Mouse (Mus musculus) cerebellum, adult 2 months (tissue): ENCODE results near the gene Ndufa7. TPM values are rescaled to one million over a fixed set of nuclear protein-coding genes. Genes with fewer than 3 reads are reported as not detected.

Experiments used
- DNase-seq, 2 experiments: peaks; one replicate each; pipeline ENCODE4 v3.0.0; 2021
- H3K27ac ChIP-seq: fragments of 200-500 bp; 2 replicates; pipeline ENCODE4 v1.5.1; 2012; ENCODE audit warnings: low read length, control low read depth, inconsistent platforms; ENCODE audit not compliant: insufficient read depth
- H3K27me3 ChIP-seq: fragments of 200-500 bp; 2 replicates; pipeline ENCODE4 v1.6.1; 2012; ENCODE audit warnings: inconsistent platforms, mild to moderate bottlenecking, low read length, moderate library complexity; ENCODE audit not compliant: control insufficient read depth, insufficient read depth
- H3K4me1 ChIP-seq: fragments of 200-500 bp; 2 replicates; pipeline ENCODE4 v1.6.1; 2011; ENCODE audit warnings: low read length; ENCODE audit not compliant: control insufficient read depth, insufficient read depth
- H3K4me3 ChIP-seq: fragments of 200-500 bp; replicated peaks from 2 replicates; pipeline ENCODE3; 2011; ENCODE audit warnings: mild to moderate bottlenecking, low read depth, low read length, control low read depth; ENCODE audit not compliant: insufficient read depth
- CTCF ChIP-seq: fragments of 200-500 bp; IDR thresholded peaks from 2 replicates; pipeline ENCODE4 v1.5.1; 2011; ENCODE audit warnings: low read depth, mild to moderate bottlenecking, control low read depth, low read length, moderate library complexity, borderline replicate concordance; ENCODE audit not compliant: insufficient read depth
- POLR2A ChIP-seq: fragments of 200-500 bp; IDR thresholded peaks from 2 replicates; pipeline ENCODE4 v1.6.1; 2011; ENCODE audit warnings: low read length, control low read depth, borderline replicate concordance; ENCODE audit not compliant: insufficient read depth
- WGBS: fragments of 180-500 bp; shearing (Covaris S2); methylation state at CpG from one replicate; pipeline ENCODE4 v1.1.7; 2018; 5-methylcytosine and 5-hydroxymethylcytosine counted together
- polyA plus RNA-seq: library from polyadenylated mRNA; depleted of rRNA; stranded (reverse); fragments of >200 nt; gene quantifications from 2 replicates; pipeline ENCODE4 v1.2.3, GENCODE M21; 2012

The Ndufa7 gene
- polyA plus RNA-seq, 1 experiment = 341 TPM

DNA sequence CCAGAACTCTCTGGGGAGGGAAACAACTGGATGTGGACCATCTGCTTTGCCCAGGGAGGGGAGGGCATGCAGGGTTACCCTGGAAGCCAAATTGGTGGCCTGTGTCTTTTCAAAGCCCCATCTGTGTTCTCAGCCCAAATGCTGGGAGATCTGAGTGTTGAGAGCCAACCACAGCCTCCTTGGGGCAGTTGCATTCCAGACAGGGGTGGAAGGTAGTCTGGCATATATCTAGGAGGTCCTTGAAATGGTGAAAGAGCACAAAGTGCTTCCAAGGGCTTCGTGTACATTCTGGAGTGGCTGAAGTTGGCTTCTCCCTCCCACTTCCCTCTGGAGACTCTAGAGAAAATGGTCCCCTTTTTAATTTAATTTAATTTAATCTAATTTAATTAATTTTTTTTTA lies 19.6 kb upstream of the Ndufa7 start:
- DNase-seq = no peak
- 26% methylated on average over 1 of the region's 1 CpGs for WGBS
- H3K4me1 ChIP-seq = no peaks in the 10 kb centered on the region
- H3K4me3 ChIP-seq = no peak overlapping the region
- TF ChIP-seq POLR2A (no peak), CTCF (no peak)
- no peak overlapping the region for H3K27ac ChIP-seq
- H3K27me3 ChIP-seq = no peaks in the 10 kb centered on the region; the same call in 1 of the 2 replicates

DNA sequence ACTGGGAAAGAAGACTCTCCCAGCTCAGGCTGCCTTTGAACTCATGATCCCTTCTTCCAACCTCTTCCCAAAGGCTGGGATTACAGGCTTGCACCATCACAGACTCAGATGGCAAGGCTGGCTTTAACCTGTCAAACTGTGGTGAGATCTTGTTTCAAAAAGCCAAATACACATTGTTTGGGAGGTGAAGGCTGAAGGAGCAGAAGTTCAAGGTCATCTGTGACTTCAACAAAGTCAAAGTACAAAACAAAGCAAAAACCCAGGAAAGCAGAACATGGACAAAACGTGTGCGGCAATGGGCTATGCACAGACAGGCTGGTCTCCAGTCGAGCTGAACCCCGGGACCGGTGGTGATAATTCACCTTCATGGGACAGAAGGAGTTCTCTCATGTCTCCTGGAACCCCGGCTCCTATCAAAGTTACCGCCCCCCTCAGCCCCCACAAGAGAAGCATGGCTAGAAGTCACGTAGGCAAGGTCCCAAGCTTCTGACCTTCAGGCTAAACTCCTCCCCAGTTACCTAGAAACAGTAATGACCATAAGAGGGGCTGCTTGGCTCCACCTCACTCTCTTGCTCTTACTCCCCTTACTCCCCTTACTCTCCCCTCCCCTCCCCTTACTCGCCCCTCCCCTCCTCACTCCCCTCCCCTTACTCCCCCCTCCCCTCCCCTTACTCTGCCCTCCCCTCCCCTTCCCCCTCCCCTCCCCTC lies 17.0 kb upstream of the Ndufa7 start:
- no peak overlapping the region for H3K4me3 ChIP-seq

DNA sequence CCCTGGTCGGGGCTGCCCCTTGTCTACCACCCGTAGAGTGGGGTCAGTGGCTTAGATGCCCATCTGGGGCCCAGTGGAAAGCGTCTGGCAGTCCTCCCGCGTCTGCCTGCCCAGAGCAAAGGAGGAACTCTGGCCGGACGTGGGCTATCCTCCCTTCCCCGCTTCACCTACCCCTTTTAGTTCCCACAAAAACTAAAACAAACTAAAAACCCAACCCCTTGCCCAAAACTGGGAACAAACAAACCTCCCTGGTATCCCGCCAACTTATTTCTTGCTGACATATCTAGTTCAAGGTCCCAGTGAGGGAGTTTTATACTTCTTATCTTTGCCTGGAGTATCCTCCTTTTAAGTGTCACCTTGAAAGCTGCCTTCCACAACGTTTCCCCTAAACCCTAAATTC lies 16.2 kb upstream of the Ndufa7 start:
- H3K4me3 ChIP-seq = no peak overlapping the region
- H3K27ac ChIP-seq = no peak overlapping the region
- no peaks in the 10 kb centered on the region; the same call in 1 of the 2 replicates for H3K27me3 ChIP-seq
- no peaks in the 10 kb centered on the region for H3K4me1 ChIP-seq
- no peak for DNase-seq
- 30% methylated on average over 10 of the region's 10 CpGs for WGBS
- no peak for TF ChIP-seq POLR2A
- TF ChIP-seq CTCF = no peak

More for the DNA sequence above, 17.0 kb upstream of the Ndufa7 start:
- Histone ChIP-seq H3K4me1 (no peaks in the 10 kb centered on the region), H3K27ac (no peak overlapping the region), H3K27me3 (no peaks in the 10 kb centered on the region; the same call in 1 of the 2 replicates)
- WGBS = 66% methylated on average over 8 of the region's 9 CpGs
- TF ChIP-seq CTCF (no peak), POLR2A (no peak)
- DNase-seq = no peak

DNA sequence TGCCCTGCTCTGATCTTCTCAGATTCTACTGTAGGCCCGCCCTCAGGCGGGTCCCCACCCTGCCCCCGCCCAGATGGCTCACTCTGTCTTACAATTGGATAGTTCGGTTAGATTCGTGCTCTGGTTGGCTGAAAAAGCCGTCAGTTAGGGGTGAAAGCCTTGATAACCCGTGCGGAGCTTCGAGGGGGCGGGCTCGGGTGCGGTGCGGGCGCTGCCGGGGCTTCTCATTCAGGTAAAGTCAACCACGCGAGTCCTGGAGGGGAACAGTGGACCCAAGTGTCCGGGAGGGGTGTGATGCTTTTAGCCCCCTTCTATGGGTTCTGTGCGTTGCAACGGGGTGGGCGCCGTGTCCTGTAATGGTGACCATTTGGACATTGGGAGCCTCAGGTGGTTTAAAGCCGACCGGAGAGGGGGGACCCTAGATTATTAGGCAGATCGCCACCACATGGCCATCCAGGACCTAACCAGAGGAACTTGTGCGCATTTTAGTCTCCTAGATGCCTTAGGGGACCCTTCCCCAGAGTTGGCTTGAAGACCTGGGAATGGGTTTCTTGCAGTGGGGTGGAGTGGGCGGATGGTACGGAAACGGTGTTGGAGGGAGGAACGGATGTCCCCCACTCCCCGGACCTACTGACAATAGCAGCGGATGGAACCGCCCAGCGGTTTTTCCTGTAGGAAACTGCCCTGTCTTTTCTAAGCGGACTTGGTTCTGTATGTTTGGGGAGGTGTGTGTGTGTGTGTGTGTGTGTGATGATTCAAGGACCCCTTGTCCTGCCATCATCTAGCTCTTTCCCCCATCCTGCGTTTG lies 13.8 kb upstream of the Ndufa7 start, which contains the start of gene Kank3:
Gene Kank3, plus strand, starts transcription at position 186 of the 808 bp plus-strand sequence.
- no peak for TF ChIP-seq CTCF
- TF ChIP-seq POLR2A = no peak

DNA sequence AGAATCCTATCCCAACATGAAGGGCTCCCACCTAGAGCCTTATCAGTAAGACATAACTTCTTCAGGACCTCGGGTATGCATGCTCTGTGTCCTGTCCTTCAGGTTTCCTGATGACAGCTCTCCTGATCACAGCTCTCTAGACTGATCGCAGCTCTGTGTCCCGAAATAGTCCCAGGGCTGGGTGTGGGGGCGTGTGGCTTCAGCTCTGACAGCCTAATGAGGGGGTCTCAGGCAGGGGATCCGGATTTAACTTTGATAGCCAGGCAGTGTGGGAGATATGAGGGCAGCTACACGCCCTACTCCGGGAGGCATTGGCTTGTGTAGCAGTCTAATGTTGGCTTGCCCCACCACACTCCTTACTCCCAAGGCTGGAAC lies 13.2 kb upstream of the Ndufa7 start:
- Histone ChIP-seq H3K4me3 (peak overlapping the region; percentile 15), H3K27ac (no peak overlapping the region), H3K27me3 (no peaks in the 10 kb centered on the region; the same call in 1 of the 2 replicates), H3K4me1 (no peaks in the 10 kb centered on the region)
- WGBS = 25% methylated on average over 7 of the region's 7 CpGs
- no peak for DNase-seq
- TF ChIP-seq POLR2A (no peak), CTCF (no peak)

More for the DNA sequence above, 13.8 kb upstream of the Ndufa7 start, which contains the start of gene Kank3:
- Histone ChIP-seq H3K27me3 (no peaks in the 10 kb centered on the region; the same call in 1 of the 2 replicates), H3K27ac (no peak within 1 kb of the TSS), H3K4me3 (peak within 1 kb of the TSS; percentile 75), H3K4me1 (no peaks in the 10 kb centered on the region)
- DNase-seq = peak; percentile 84 to 85
- 3% methylated on average over 36 of the region's 36 CpGs for WGBS

DNA sequence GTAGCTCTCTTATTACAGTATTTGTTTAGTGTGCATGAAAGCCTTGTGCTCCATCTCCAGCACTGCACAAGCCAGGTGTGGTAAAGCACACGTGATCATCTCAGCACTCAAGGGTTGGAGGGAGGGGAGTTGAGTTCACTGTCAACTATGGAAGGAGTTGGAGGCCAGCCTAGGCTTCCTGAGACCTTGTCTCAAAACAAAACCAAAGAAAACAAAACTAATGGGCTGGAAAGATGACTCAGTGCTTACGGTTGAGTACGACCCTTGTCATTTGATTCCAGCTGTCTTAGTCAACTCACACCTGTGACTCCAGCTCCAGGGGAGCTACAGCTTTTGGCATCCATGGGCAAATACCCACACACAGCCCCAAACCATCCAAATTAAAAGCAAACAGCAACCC lies 11.9 kb upstream of the Ndufa7 start:
- no peak for DNase-seq
- Histone ChIP-seq H3K27ac (no peak overlapping the region), H3K4me1 (no peaks in the 10 kb centered on the region), H3K27me3 (no peaks in the 10 kb centered on the region; the same call in 1 of the 2 replicates), H3K4me3 (no peak overlapping the region)
- TF ChIP-seq POLR2A (no peak), CTCF (no peak)
- 30% methylated on average over 3 of the region's 3 CpGs for WGBS

DNA sequence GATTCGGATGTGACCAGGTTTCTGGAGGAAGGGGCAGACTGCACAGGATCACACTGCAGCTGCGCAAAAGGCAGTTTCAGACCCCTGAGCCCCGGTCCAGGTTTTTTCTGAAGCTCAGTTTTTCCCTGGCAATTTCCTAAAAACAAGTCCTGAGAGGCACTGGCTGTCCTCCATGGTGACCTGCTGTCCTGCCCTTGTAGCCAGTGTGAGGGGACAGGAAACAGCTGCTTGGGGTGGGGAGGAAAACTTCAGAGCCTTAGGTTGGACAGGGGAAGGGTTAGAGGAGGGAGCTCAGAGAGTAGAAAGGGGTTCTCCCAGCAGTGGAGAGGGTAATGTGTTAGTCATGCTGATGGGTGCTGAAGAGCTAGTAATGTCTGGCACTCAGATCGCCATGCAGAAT lies 11.4 kb upstream of the Ndufa7 start:
- Histone ChIP-seq H3K4me3 (no peak overlapping the region), H3K4me1 (no peaks in the 10 kb centered on the region), H3K27ac (no peak overlapping the region), H3K27me3 (no peaks in the 10 kb centered on the region; the same call in 1 of the 2 replicates)
- DNase-seq = no peak
- no peak for TF ChIP-seq CTCF
- no peak for TF ChIP-seq POLR2A
- WGBS = 64% methylated on average over 4 of the region's 4 CpGs
